In genomic region chr5:125125219-125125618, GRCm38 (mm10) we compare ENCODE assay signal across 11 mouse cellular contexts. TPM values are rescaled to one million over a fixed set of nuclear protein-coding genes. Genes with fewer than 3 reads are reported as not detected.
A peak's percentile ranks its signal among the peaks of the same experiment; 100 is the strongest.
DNase-seq lines count a peak whose midpoint lies in the region; ATAC-seq lines count a peak whose summit lies in the region.
"Had no signal": no experiment of that assay in that cellular context is flagged by ENCODE, and none has a peak within 500 bp of the region (broad histone marks: within the 10 kb centered on the region; RNA-seq: fewer than 3 reads in every experiment).

No protein-coding gene starts in this region.

- peaks cover 35% of the 10 kb centered on the region for H3K36me3 ChIP-seq in hindbrain, embryonic 10.5 days
- H3K36me3 ChIP-seq in hindbrain, embryonic 14.5 days (replicated peaks; ENCODE audit: control insufficient read depth, insufficient read depth): no peaks in the 10 kb centered on the region
- H3K36me3 ChIP-seq in midbrain, embryonic 12.5 days: no peaks in the 10 kb centered on the region
- H3K36me3 ChIP-seq in midbrain, embryonic 11.5 days (ENCODE audit: control insufficient read depth, insufficient read depth, low read length): no peaks in the 10 kb centered on the region
- H3K36me3 ChIP-seq in heart, embryonic 16.5 days (ENCODE audit: control insufficient read depth, insufficient read depth): no peaks in the 10 kb centered on the region
- H3K36me3 ChIP-seq in neural tube, embryonic 14.5 days (ENCODE audit: control insufficient read depth, insufficient read depth, low read length): no peaks in the 10 kb centered on the region

- no peak for DNase-seq in hindbrain, embryonic 10.5 days (ENCODE audit: low spot score)
- DNase-seq in hindbrain, embryonic 14.5 days (ENCODE audit: low spot score): no peak
- no peak for DNase-seq in midbrain, embryonic 11.5 days (ENCODE audit: low spot score, missing footprints)
- no peak for DNase-seq in embryo, embryonic 9.5 days (ENCODE audit: extremely low spot score)
- DNase-seq in urinary bladder, postnatal 36 days (ENCODE audit: low spot score in 2 of 2): no peak
- DNase-seq: layer of hippocampus, adult 9-11 months; thymus, postnatal 4 days had no signal

- H3K27me3 ChIP-seq in hindbrain, embryonic 10.5 days (ENCODE audit: insufficient read depth, poor library complexity, severe bottlenecking): no peaks in the 10 kb centered on the region
- no peaks in the 10 kb centered on the region for H3K27me3 ChIP-seq in hindbrain, embryonic 14.5 days (ENCODE audit: control insufficient read depth, insufficient read depth, low read length)
- no peaks in the 10 kb centered on the region for H3K27me3 ChIP-seq in midbrain, embryonic 12.5 days
- no peaks in the 10 kb centered on the region for H3K27me3 ChIP-seq in midbrain, embryonic 11.5 days (ENCODE audit: control insufficient read depth, insufficient read depth, low read length)
- H3K27me3 ChIP-seq in heart, embryonic 16.5 days (ENCODE audit: control insufficient read depth, insufficient read depth, low read length): no peaks in the 10 kb centered on the region
- no peaks in the 10 kb centered on the region for H3K27me3 ChIP-seq in neural tube, embryonic 14.5 days (ENCODE audit: control insufficient read depth, insufficient read depth, low read length)
- H3K27me3 ChIP-seq: megakaryocyte, embryonic 14.5 days had no signal

- no peak for ATAC-seq in hindbrain, embryonic 14.5 days (ENCODE audit: low FRiP score)
- ATAC-seq in midbrain, embryonic 12.5 days (ENCODE audit: low FRiP score, low read depth): no peak
- ATAC-seq in midbrain, embryonic 11.5 days (ENCODE audit: low FRiP score): no peak
- no peak for ATAC-seq in heart, embryonic 16.5 days (replicated peaks; ENCODE audit: extremely low read depth, insufficient read depth, low FRiP score)
- ATAC-seq in neural tube, embryonic 14.5 days (ENCODE audit: low read depth): no peak

- H3K4me2 ChIP-seq in hindbrain, embryonic 14.5 days (replicated peaks): no peak overlapping the region
- no peak overlapping the region for H3K4me2 ChIP-seq in midbrain, embryonic 12.5 days (replicated peaks)
- H3K4me2 ChIP-seq in midbrain, embryonic 11.5 days: no peak overlapping the region
- H3K4me2 ChIP-seq in heart, embryonic 16.5 days (ENCODE audit: low read depth, low read length): no peak overlapping the region
- H3K4me2 ChIP-seq in neural tube, embryonic 14.5 days (ENCODE audit: low read depth, low read length): no peak overlapping the region

- H3K4me3 ChIP-seq in hindbrain, embryonic 10.5 days: no peak overlapping the region
- H3K4me3 ChIP-seq in hindbrain, embryonic 14.5 days (replicated peaks; ENCODE audit: low read length): no peak overlapping the region
- no peak overlapping the region for H3K4me3 ChIP-seq in midbrain, embryonic 12.5 days
- H3K4me3 ChIP-seq in midbrain, embryonic 11.5 days (ENCODE audit: low read depth, low read length): no peak overlapping the region
- H3K4me3 ChIP-seq in heart, embryonic 16.5 days (ENCODE audit: low read length): no peak overlapping the region
- no peak overlapping the region for H3K4me3 ChIP-seq in neural tube, embryonic 14.5 days (ENCODE audit: low read depth, low read length)
- H3K4me3 ChIP-seq: megakaryocyte, embryonic 14.5 days had no signal

- H3K9ac ChIP-seq in hindbrain, embryonic 14.5 days: no peak overlapping the region
- H3K9ac ChIP-seq in midbrain, embryonic 12.5 days (replicated peaks): 0 out of 2 replicates have a peak overlapping the region, but pooled peaks have one; percentile 1
- H3K9ac ChIP-seq in midbrain, embryonic 11.5 days (ENCODE audit: low read length): no peak overlapping the region
- peak overlapping the region; percentile 30; the same call in 1 of the 2 replicates for H3K9ac ChIP-seq in heart, embryonic 16.5 days (ENCODE audit: low read length)
- H3K9ac ChIP-seq in neural tube, embryonic 14.5 days (replicated peaks; ENCODE audit: low read depth, low read length): peak overlapping the region; percentile 16; the same call in 1 of the 2 replicates

- H3K9me3 ChIP-seq in hindbrain, embryonic 10.5 days: no peaks in the 10 kb centered on the region
- no peaks in the 10 kb centered on the region for H3K9me3 ChIP-seq in hindbrain, embryonic 14.5 days (ENCODE audit: control insufficient read depth, low read length)
- no peaks in the 10 kb centered on the region for H3K9me3 ChIP-seq in midbrain, embryonic 12.5 days
- H3K9me3 ChIP-seq in midbrain, embryonic 11.5 days (ENCODE audit: control insufficient read depth, low read length): no peaks in the 10 kb centered on the region
- no peaks in the 10 kb centered on the region for H3K9me3 ChIP-seq in heart, embryonic 16.5 days (replicated peaks; ENCODE audit: control insufficient read depth, low read length)
- no peaks in the 10 kb centered on the region for H3K9me3 ChIP-seq in neural tube, embryonic 14.5 days (ENCODE audit: control insufficient read depth, low read length)
- H3K9me3 ChIP-seq: megakaryocyte, embryonic 14.5 days had no signal

- H3K4me1 ChIP-seq in hindbrain, embryonic 10.5 days (replicated peaks): peaks cover 94% of the 10 kb centered on the region
- H3K4me1 ChIP-seq in hindbrain, embryonic 14.5 days (replicated peaks; ENCODE audit: control insufficient read depth, insufficient read depth, low read length): peaks cover 45% of the 10 kb centered on the region
- H3K4me1 ChIP-seq in midbrain, embryonic 12.5 days: peaks cover 55% of the 10 kb centered on the region
- H3K4me1 ChIP-seq in midbrain, embryonic 11.5 days (ENCODE audit: control insufficient read depth, insufficient read depth, low read length): peaks cover 10% of the 10 kb centered on the region
- H3K4me1 ChIP-seq in heart, embryonic 16.5 days (ENCODE audit: control insufficient read depth, insufficient read depth, low read length): peaks cover 46% of the 10 kb centered on the region
- H3K4me1 ChIP-seq in neural tube, embryonic 14.5 days (ENCODE audit: control insufficient read depth, insufficient read depth, low read length): peaks cover 44% of the 10 kb centered on the region

- WGBS in hindbrain, embryonic 10.5 days: 83% methylated on average over 3 of the region's 3 CpGs
- 77% methylated on average over 3 of the region's 3 CpGs for WGBS in hindbrain, embryonic 14.5 days
- 87% methylated on average over 3 of the region's 3 CpGs for WGBS in midbrain, embryonic 12.5 days
- 88% methylated on average over 3 of the region's 3 CpGs for WGBS in midbrain, embryonic 11.5 days
- 35% methylated on average over 3 of the region's 3 CpGs for WGBS in heart, embryonic 16.5 days
- WGBS in neural tube, embryonic 14.5 days: 76% methylated on average over 3 of the region's 3 CpGs

- H3K27ac ChIP-seq in hindbrain, embryonic 10.5 days: peak overlapping the region; percentile 62
- no peak overlapping the region for H3K27ac ChIP-seq in hindbrain, embryonic 14.5 days
- H3K27ac ChIP-seq in midbrain, embryonic 12.5 days (replicated peaks): 0 out of 2 replicates have a peak overlapping the region, but pooled peaks have one; percentile 20
- no peak overlapping the region for H3K27ac ChIP-seq in midbrain, embryonic 11.5 days (ENCODE audit: low read depth, low read length)
- peak overlapping the region; percentile 51 for H3K27ac ChIP-seq in heart, embryonic 16.5 days (ENCODE audit: low read length)
- peak overlapping the region; percentile 18 for H3K27ac ChIP-seq in neural tube, embryonic 14.5 days (ENCODE audit: low read depth, low read length)

RNA-seq across cellular contexts. Expression of gene Ncor2, which starts 53.8 kb away (rescaled TPM):
- polyA plus RNA-seq in hindbrain, embryonic 10.5 days (2016; fragmentation: Nextera tagmentation; extraction: Ambion mirVana): 18.1 and 19.7 TPM in 2 replicates
- polyA plus RNA-seq in hindbrain, embryonic 14.5 days (2014; fragmentation: Nextera tagmentation; extraction: Ambion mirVana): 26.0 and 27.4 TPM in 2 replicates
- polyA plus RNA-seq in midbrain, embryonic 12.5 days (2016; fragmentation: Nextera tagmentation; extraction: Ambion mirVana): 24.5 and 25.1 TPM in 2 replicates
- 13.4 and 14.7 TPM in 2 replicates for polyA plus RNA-seq in midbrain, embryonic 11.5 days (2014; fragmentation: Nextera tagmentation; extraction: Ambion mirVana)
- 17.6 and 19.1 TPM in 2 replicates for polyA plus RNA-seq in heart, embryonic 16.5 days (2015; fragmentation: Nextera tagmentation; extraction: Ambion mirVana)
- 29.1 and 32.8 TPM in 2 replicates for polyA plus RNA-seq in neural tube, embryonic 14.5 days (2014; fragmentation: Nextera tagmentation; extraction: Ambion mirVana)

Comparison
In these comparisons a context has a peak if more than half of its experiments do, and no peak if none do; other contexts are left out.
1. H3K27ac ChIP-seq: peak in hindbrain, embryonic 10.5 days (single experiment), midbrain, embryonic 12.5 days (single experiment), heart, embryonic 16.5 days (single experiment) and neural tube, embryonic 14.5 days (single experiment); none in hindbrain, embryonic 14.5 days (single experiment) and midbrain, embryonic 11.5 days (single experiment).
2. H3K9ac ChIP-seq: peak in midbrain, embryonic 12.5 days (single experiment), heart, embryonic 16.5 days (single experiment) and neural tube, embryonic 14.5 days (single experiment); none in hindbrain, embryonic 14.5 days (single experiment) and midbrain, embryonic 11.5 days (single experiment).